Mouse (Mus musculus): ENCODE data around the gene Prrc2b. TPM values are rescaled to one million over a fixed set of nuclear protein-coding genes. Genes with fewer than 3 reads are reported as not detected.

Prrc2b gene
- total RNA-seq (2014; rRNA removed) (5.5 and 12.5 TPM in 2 replicates), polyA plus RNA-seq (2012; rRNA removed) (12.1 and 14.7 TPM in 2 replicates)

DNA sequence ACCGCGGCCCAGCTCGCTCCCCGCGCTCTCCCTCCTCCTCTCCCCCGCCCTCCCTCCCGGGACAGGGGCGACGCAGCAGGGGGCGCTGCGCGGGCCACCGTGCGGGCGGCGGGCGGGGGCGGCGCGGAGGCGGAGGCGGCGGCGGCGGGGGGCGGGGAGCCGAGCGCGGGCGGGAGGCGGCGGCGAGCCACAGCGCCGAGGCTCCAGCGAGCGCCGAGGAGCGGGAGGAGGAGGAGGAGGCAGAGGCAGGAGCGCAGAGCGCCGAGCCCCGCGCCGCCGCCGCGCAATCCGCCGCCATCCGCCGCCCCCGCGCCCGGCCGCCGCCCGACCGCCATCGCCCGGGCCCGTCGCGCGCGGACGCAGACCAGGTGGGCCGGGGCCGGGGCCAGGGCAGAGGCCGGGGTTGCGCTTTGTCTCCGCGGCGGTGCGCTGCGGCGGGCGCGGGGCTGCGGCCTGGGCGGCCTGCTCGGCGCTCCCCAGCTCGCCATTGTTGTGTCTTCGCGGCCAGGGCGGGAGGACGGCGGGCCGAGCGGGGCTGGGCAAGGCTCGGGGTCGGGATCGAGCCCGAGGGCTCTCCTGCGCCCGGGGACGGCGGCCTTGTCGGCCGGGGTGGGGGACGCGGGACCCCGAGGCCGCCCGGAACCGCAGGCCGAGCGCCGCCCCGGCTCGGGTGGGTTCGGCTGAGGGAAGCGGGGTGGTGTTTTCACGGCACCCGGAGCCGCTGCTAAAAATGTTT, at the start of gene Prrc2b:
Prrc2b (plus strand) TSS at position 159 of the 736 bp plus-strand sequence.
- TF ChIP-seq CTCF (IDR thresholded peaks at IDR 0.05; ENCODE audit: low read depth, low read length) (no peak), POLR2A (IDR thresholded peaks at IDR 0.05; ENCODE audit: extremely low read depth, insufficient read depth, low read length) (peak; percentile 63; the same call in 1 of the 2 replicates)
- Histone ChIP-seq H3K27me3 (ENCODE audit: control insufficient read depth, insufficient read depth, low read length) (no peaks in the 10 kb centered on the region), H3K4me3 (ENCODE audit: insufficient read depth, low read depth, low read length) (peak within 1 kb of the TSS; percentile 94), H3K4me1 (ENCODE audit: control insufficient read depth, insufficient read depth, low read length) (peaks cover 30% of the 10 kb centered on the region), H3K9ac (ENCODE audit: low read depth, low read length) (peak within 1 kb of the TSS; percentile 99), H3K79me2 (ENCODE audit: control insufficient read depth, insufficient read depth, low read length) (peaks cover 21% of the 10 kb centered on the region), H3K27ac (replicated peaks; ENCODE audit: insufficient read depth, low read depth, low read length) (peak within 1 kb of the TSS; percentile 87), H3K36me3 (ENCODE audit: control insufficient read depth, insufficient read depth, low read length) (no peaks in the 10 kb centered on the region)
- 6% methylated on average over 85 of the region's 117 CpGs for WGBS
- DNase-seq (ENCODE audit: extremely low read depth, low read depth, low spot score): no peak

DNA sequence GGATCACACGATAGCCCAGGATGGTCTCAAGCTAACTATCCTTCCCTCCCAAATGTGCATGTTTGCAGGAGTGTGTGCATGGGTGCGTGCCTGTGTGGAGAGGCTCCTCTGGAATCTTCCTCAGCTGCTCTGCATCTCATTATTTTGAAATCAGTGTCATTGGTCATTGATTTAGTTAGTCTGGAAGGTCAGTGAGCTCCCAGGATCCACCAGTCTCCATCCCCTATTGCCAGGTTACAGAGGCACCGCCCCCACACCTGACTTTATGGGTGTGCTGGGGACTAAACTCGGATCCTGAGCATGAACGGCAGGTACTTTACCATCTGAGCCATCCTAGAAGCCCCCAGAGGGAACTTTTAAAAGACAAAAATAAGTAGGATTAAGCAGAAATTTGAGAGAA, 47.9 kb upstream of the Prrc2b start:
- TF ChIP-seq CTCF (IDR thresholded peaks at IDR 0.05; ENCODE audit: low read depth, low read length): no peak
- no peak for TF ChIP-seq POLR2A (IDR thresholded peaks at IDR 0.05; ENCODE audit: extremely low read depth, insufficient read depth, low read length)
- Histone ChIP-seq H3K4me3 (ENCODE audit: insufficient read depth, low read depth, low read length) (no peak overlapping the region), H3K9ac (ENCODE audit: low read depth, low read length) (no peak overlapping the region), H3K4me1 (ENCODE audit: control insufficient read depth, insufficient read depth, low read length) (no peaks in the 10 kb centered on the region), H3K36me3 (ENCODE audit: control insufficient read depth, insufficient read depth, low read length) (no peaks in the 10 kb centered on the region), H3K27ac (replicated peaks; ENCODE audit: insufficient read depth, low read depth, low read length) (no peak overlapping the region), H3K27me3 (ENCODE audit: control insufficient read depth, insufficient read depth, low read length) (no peaks in the 10 kb centered on the region), H3K79me2 (ENCODE audit: control insufficient read depth, insufficient read depth, low read length) (no peaks in the 10 kb centered on the region)
- DNase-seq (ENCODE audit: extremely low read depth, low read depth, low spot score): no peak
- 51% methylated on average over 5 of the region's 5 CpGs for WGBS

DNA sequence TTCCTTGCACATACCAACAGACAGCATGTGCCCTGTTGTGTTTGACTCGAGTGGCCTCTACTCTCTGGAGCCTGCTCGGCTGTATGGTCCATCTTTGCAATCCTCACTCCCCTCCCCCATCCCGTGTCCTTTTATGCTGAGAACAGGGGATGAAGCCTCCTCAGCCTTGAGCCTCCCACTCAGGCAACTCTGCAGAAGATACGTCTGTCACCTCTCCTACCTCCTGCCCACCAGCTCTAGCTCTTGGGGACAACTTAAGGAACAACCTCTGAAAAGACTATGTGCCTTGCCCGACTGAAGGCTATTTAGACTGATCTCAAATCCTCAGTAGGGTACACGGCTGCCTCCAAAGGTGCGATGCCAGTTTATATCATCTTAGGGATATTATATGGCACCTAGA, 47.3 kb upstream of the Prrc2b start:
- H3K4me3 ChIP-seq (ENCODE audit: insufficient read depth, low read depth, low read length): no peak overlapping the region
- TF ChIP-seq CTCF (IDR thresholded peaks at IDR 0.05; ENCODE audit: low read depth, low read length) (no peak), POLR2A (IDR thresholded peaks at IDR 0.05; ENCODE audit: extremely low read depth, insufficient read depth, low read length) (no peak)
- no peaks in the 10 kb centered on the region for H3K79me2 ChIP-seq (ENCODE audit: control insufficient read depth, insufficient read depth, low read length)
- no peaks in the 10 kb centered on the region for H3K36me3 ChIP-seq (ENCODE audit: control insufficient read depth, insufficient read depth, low read length)
- no peaks in the 10 kb centered on the region for H3K4me1 ChIP-seq (ENCODE audit: control insufficient read depth, insufficient read depth, low read length)
- H3K27me3 ChIP-seq (ENCODE audit: control insufficient read depth, insufficient read depth, low read length): no peaks in the 10 kb centered on the region
- H3K9ac ChIP-seq (ENCODE audit: low read depth, low read length): no peak overlapping the region
- no peak for DNase-seq (ENCODE audit: extremely low read depth, low read depth, low spot score)
- H3K27ac ChIP-seq (replicated peaks; ENCODE audit: insufficient read depth, low read depth, low read length): no peak overlapping the region
- WGBS: 81% methylated on average over 7 of the region's 7 CpGs

DNA sequence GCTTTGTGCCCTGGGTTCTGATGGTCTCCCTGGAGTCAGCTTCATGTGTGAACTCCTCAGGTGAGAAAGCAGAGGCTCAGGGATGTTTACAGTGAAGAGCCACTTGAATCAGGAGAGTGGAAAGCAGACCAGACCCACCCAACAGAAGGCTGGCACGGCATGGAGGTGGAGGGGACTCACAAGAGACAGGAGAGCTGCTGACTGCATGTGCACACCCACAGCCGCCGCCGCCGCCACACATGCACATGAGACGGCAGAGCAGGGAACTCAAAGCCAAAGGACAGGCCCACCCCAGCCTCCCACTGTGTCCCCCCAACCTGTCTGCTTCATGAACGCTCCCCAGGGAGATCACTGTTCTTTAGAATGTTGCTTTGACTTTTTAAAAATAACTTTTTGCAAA, 46.8 kb upstream of the Prrc2b start:
- Histone ChIP-seq H3K79me2 (ENCODE audit: control insufficient read depth, insufficient read depth, low read length) (no peaks in the 10 kb centered on the region), H3K27me3 (ENCODE audit: control insufficient read depth, insufficient read depth, low read length) (no peaks in the 10 kb centered on the region), H3K9ac (ENCODE audit: low read depth, low read length) (no peak overlapping the region), H3K36me3 (ENCODE audit: control insufficient read depth, insufficient read depth, low read length) (no peaks in the 10 kb centered on the region), H3K4me1 (ENCODE audit: control insufficient read depth, insufficient read depth, low read length) (no peaks in the 10 kb centered on the region), H3K27ac (replicated peaks; ENCODE audit: insufficient read depth, low read depth, low read length) (no peak overlapping the region), H3K4me3 (ENCODE audit: insufficient read depth, low read depth, low read length) (no peak overlapping the region)
- no peak for DNase-seq (ENCODE audit: extremely low read depth, low read depth, low spot score)
- WGBS: 93% methylated on average over 7 of the region's 7 CpGs
- no peak for TF ChIP-seq CTCF (IDR thresholded peaks at IDR 0.05; ENCODE audit: low read depth, low read length)
- no peak for TF ChIP-seq POLR2A (IDR thresholded peaks at IDR 0.05; ENCODE audit: extremely low read depth, insufficient read depth, low read length)

DNA sequence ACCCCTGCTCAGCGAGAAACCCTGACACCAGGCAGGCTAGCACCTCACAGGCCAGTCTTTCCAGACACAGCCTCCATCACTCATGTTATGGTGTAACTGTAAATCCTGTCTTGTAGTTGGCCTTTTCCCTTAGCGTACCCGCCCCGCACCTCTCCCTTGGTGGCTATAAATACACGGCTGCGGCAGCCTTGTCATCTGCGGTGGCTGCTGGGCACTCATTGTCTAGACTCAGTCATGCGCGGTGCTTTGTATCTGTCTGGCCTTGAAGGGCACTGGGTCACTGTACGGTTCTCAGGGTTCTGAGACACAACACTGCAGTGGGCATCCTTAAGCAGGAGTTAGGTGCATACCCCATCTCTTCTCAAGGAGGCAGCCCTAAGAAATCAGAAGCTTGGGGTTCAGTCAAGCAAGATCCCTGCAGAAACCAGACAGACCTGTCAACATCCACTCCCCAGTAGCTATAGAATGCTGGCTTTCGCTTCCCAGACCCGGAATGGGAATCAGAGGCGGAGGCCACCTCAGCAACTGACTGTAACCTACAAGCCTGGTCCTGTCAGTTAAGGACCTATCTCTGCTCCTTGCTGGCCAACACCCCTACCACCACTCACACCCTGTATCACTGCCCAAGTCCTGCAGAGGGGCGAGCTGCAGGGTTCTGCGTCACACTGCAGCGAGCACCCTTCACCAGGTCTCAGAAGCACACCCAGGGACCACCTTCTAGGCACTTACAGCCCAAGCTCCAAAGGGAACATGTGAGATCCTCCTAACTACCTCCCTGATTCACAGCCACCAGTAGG, 45.6 kb upstream of the Prrc2b start:
- Histone ChIP-seq H3K9ac (ENCODE audit: low read depth, low read length) (no peak overlapping the region), H3K79me2 (ENCODE audit: control insufficient read depth, insufficient read depth, low read length) (no peaks in the 10 kb centered on the region), H3K27ac (replicated peaks; ENCODE audit: insufficient read depth, low read depth, low read length) (no peak overlapping the region), H3K4me3 (ENCODE audit: insufficient read depth, low read depth, low read length) (no peak overlapping the region), H3K4me1 (ENCODE audit: control insufficient read depth, insufficient read depth, low read length) (no peaks in the 10 kb centered on the region), H3K36me3 (ENCODE audit: control insufficient read depth, insufficient read depth, low read length) (no peaks in the 10 kb centered on the region), H3K27me3 (ENCODE audit: control insufficient read depth, insufficient read depth, low read length) (no peaks in the 10 kb centered on the region)
- no peak for DNase-seq (ENCODE audit: extremely low read depth, low read depth, low spot score)
- WGBS: 93% methylated on average over 16 of the region's 16 CpGs
- no peak for TF ChIP-seq CTCF (IDR thresholded peaks at IDR 0.05; ENCODE audit: low read depth, low read length)
- no peak for TF ChIP-seq POLR2A (IDR thresholded peaks at IDR 0.05; ENCODE audit: extremely low read depth, insufficient read depth, low read length)

Measured in liver, adult 2 months (tissue).